Mouse (Mus musculus) spleen, adult 2 months (tissue): ENCODE results near the gene Fam149a. TPM values are rescaled to one million over a fixed set of nuclear protein-coding genes. Genes with fewer than 3 reads are reported as not detected.

Experiments used
- DNase-seq, 2 experiments: peaks; one replicate each; pipeline versions ENCODE4 v3.0.0 to v3.0.0-alpha.2; 2012 to 2021; ENCODE audit warnings: low spot score in 2 of 2, low read depth in 1 of 2
- H3K27ac ChIP-seq: fragments of 200-500 bp; 2 replicates; pipeline ENCODE4 v1.5.1; 2012; ENCODE audit warnings: low read length, inconsistent platforms; ENCODE audit not compliant: insufficient read depth
- H3K27me3 ChIP-seq: fragments of 200-500 bp; 2 replicates; pipeline ENCODE4 v1.6.1; 2012; ENCODE audit warnings: mild to moderate bottlenecking, moderate library complexity, low read length, inconsistent platforms; ENCODE audit not compliant: control insufficient read depth, insufficient read depth
- H3K36me3 ChIP-seq: fragments of 200-500 bp; 2 replicates; pipeline ENCODE4 v1.6.1; 2012; ENCODE audit warnings: mild to moderate bottlenecking, low read length, inconsistent platforms; ENCODE audit not compliant: control insufficient read depth, insufficient read depth
- H3K4me1 ChIP-seq: fragments of 200-500 bp; 2 replicates; pipeline ENCODE4 v1.6.1; 2011; ENCODE audit warnings: inconsistent platforms; ENCODE audit not compliant: control insufficient read depth, insufficient read depth, insufficient read length
- H3K4me3 ChIP-seq: fragments of 200-500 bp; 2 replicates; pipeline ENCODE4 v1.5.1; 2011; ENCODE audit warnings: mild to moderate bottlenecking, inconsistent platforms; ENCODE audit not compliant: insufficient read depth, insufficient read length; ENCODE audit errors: extremely low read depth
- CTCF ChIP-seq: fragments of 200-500 bp; IDR thresholded peaks from 2 replicates; pipeline ENCODE4 v1.5.1; 2011; ENCODE audit warnings: mild to moderate bottlenecking, inconsistent platforms; ENCODE audit not compliant: insufficient read depth, insufficient read length, insufficient replicate concordance; ENCODE audit errors: extremely low read depth
- POLR2A ChIP-seq: fragments of 200-500 bp; IDR thresholded peaks from 2 replicates; pipeline ENCODE4 v1.6.1; 2011; ENCODE audit warnings: low read depth, low read length, inconsistent platforms
- WGBS: fragments of 180-500 bp; shearing (Covaris S2); methylation state at CpG from one replicate; pipeline ENCODE4 v1.1.7; 2018; 5-methylcytosine and 5-hydroxymethylcytosine counted together
- polyA plus RNA-seq: library from polyadenylated mRNA; depleted of rRNA; stranded (reverse); fragments of >200 nt; gene quantifications from 2 replicates; pipeline ENCODE4 v1.2.3, GENCODE M21; 2012; rRNA removed

The Fam149a gene
- polyA plus RNA-seq = 2.1 and 2.3 TPM in 2 replicates

DNA sequence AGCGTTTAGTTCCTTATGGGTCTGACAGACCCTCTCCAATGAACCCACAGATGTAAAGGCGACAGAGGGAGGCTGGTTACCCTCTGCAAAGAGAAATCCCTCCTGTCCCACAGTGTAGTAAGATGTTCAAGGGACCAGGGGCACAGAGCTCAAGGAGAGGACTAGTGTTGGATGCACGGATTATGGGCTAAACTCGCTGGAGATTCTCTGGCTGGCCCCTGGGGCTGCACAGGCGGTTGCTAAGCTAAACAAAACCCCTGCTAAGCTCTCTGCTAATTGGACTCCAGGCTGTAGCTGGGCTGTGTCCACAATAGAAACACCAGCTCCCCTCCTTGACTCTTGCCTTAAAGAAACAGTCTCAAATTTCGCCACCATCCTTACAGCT lies at the start of gene Fam149a:
Fam149a (minus strand) TSS at position 329 of the 385 bp plus-strand sequence.
- WGBS = 24% methylated on average over 6 of the region's 6 CpGs
- Histone ChIP-seq H3K4me1 (no peaks in the 10 kb centered on the region), H3K36me3 (no peaks in the 10 kb centered on the region), H3K4me3 (no peak within 1 kb of the TSS), H3K27me3 (peaks cover 2% of the 10 kb centered on the region), H3K27ac (no peak within 1 kb of the TSS)
- TF ChIP-seq POLR2A = no peak
- no peak for TF ChIP-seq CTCF
- DNase-seq = no peak

- 90% methylated on average over 7 of the region's 7 CpGs for WGBS
- no peak for DNase-seq
- H3K4me3 ChIP-seq = no peak overlapping the region
- H3K36me3 ChIP-seq = no peaks in the 10 kb centered on the region
- H3K4me1 ChIP-seq = no peaks in the 10 kb centered on the region
- H3K27me3 ChIP-seq = no peaks in the 10 kb centered on the region
- no peak for TF ChIP-seq CTCF
- no peak for TF ChIP-seq POLR2A
- no peak overlapping the region for H3K27ac ChIP-seq
Observed at GRCm38 (mm10) chr8:45420151-45420550, 38.1 kb upstream of the Fam149a start.

GRCm38 (mm10) chr8:45414965-45415364 lies 32.9 kb upstream of the Fam149a start:
- WGBS = 7% methylated on average over 7 of the region's 7 CpGs
- no peaks in the 10 kb centered on the region for H3K27me3 ChIP-seq
- no peak overlapping the region for H3K4me3 ChIP-seq
- no peak for TF ChIP-seq POLR2A
- TF ChIP-seq CTCF = no peak
- peak in 1 of 2 experiments; percentile 40 for DNase-seq
- no peaks in the 10 kb centered on the region for H3K36me3 ChIP-seq
- peak overlapping the region; percentile 47; the same call in 1 of the 2 replicates for H3K27ac ChIP-seq
- H3K4me1 ChIP-seq = no peaks in the 10 kb centered on the region; the same call in 1 of the 2 replicates

GRCm38 (mm10) chr8:45410882-45411281 lies 28.8 kb upstream of the Fam149a start, which contains the start of gene Tlr3:
Gene Tlr3, minus strand, starts transcription at chr8:45411080.
- no peak for TF ChIP-seq CTCF
- TF ChIP-seq POLR2A = no peak
- 62% methylated on average over 2 of the region's 2 CpGs for WGBS
- peak within 1 kb of the TSS; percentile 69 for H3K27ac ChIP-seq

DNA sequence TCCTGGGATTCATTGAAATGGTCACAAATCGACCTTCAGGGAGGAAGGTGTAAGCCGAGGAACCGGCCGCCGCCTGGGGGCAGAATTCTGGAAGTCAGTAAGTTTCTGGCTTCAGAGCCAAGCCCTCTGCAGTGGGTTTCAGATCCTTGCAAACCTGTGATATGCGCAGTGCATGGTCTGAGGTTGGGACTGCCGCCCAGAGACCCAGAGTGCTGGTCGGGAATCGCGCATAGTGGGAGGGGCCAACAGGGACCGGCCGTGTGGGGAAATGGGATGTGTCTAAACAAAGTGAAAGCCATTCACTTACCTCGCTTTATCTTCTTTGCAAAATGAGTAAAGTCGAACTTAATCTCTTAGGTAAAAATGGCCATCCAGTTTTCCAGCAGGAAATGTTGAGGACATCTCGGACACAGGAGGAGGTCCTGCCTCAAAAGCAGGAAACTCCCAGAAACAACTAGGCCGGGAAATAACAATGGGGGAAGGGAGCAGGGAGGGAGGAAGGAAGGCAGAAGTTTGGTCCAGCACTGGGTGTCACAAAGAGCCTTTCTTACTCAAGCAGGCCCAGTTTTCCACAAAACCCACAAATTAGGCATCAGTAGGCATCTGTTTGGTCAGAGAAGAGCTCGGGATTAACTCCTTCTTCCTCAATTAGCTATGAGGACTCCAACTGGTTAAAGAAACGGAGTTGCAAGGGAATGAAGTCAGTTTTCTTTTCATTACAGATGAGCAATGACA lies 28.2 kb upstream of the Fam149a start:
- peak overlapping the region; percentile 76 for H3K4me3 ChIP-seq
- peak; percentile 15 to 35 for DNase-seq
- peak overlapping the region; percentile 69 for H3K27ac ChIP-seq
- no peaks in the 10 kb centered on the region for H3K27me3 ChIP-seq
- no peak for TF ChIP-seq CTCF
- peaks cover 2% of the 10 kb centered on the region for H3K4me1 ChIP-seq
- 12% methylated on average over 18 of the region's 18 CpGs for WGBS
- H3K36me3 ChIP-seq = no peaks in the 10 kb centered on the region

More at GRCm38 (mm10) chr8:45410882-45411281, 28.8 kb upstream of the Fam149a start, which contains the start of gene Tlr3:
- Histone ChIP-seq H3K36me3 (no peaks in the 10 kb centered on the region), H3K4me3 (peak within 1 kb of the TSS; percentile 76), H3K27me3 (no peaks in the 10 kb centered on the region), H3K4me1 (peaks cover 2% of the 10 kb centered on the region)
- no peak for DNase-seq

DNA sequence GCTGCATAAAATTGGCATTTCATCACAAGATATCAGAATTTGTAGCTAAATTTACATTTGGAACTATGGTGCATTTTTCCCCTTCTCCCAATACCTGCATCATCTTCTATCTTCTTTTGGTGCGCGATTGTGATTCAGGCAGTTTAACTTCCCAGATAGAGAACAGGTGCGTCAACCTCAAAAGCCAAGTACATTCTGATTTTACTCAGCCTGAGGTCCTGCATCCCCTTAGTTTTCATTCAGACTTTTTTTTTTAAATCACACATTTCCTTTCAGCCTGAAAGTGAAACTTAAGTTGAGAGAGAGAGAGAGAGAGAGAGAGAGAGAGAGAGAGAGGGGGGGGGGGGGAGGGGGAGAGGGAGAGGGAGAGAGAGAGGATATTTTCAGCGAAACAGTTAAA lies 27.6 kb upstream of the Fam149a start:
- no peak overlapping the region for H3K27ac ChIP-seq
- no peaks in the 10 kb centered on the region for H3K27me3 ChIP-seq
- TF ChIP-seq CTCF = no peak
- TF ChIP-seq POLR2A = no peak
- H3K36me3 ChIP-seq = no peaks in the 10 kb centered on the region
- no peak for DNase-seq
- peak overlapping the region; percentile 76 for H3K4me3 ChIP-seq
- 15% methylated on average over 4 of the region's 4 CpGs for WGBS
- H3K4me1 ChIP-seq = peaks cover 2% of the 10 kb centered on the region

- WGBS = 65% methylated on average over 1 of the region's 1 CpGs
- Histone ChIP-seq H3K27me3 (peaks cover 2% of the 10 kb centered on the region), H3K36me3 (no peaks in the 10 kb centered on the region), H3K27ac (no peak overlapping the region), H3K4me3 (no peak overlapping the region), H3K4me1 (no peaks in the 10 kb centered on the region)
- TF ChIP-seq CTCF (no peak), POLR2A (no peak)
- no peak for DNase-seq
Observed at GRCm38 (mm10) chr8:45383250-45383649, 1.2 kb upstream of the Fam149a start.
